Mouse (Mus musculus) embryonic fibroblast, embryonic 13.5 days (primary cell): Measurements from ENCODE around the gene Pbld2.

Source experiments
- CTCF ChIP-seq: IDR thresholded peaks from 2 replicates; pipeline ENCODE4 v1.5.1; 2011; ENCODE audit warnings: mild to moderate bottlenecking, control low read depth, low read length, moderate library complexity, borderline replicate concordance; ENCODE audit not compliant: insufficient read depth
- POLR2A ChIP-seq: IDR thresholded peaks from 2 replicates; pipeline ENCODE4 v1.6.1; 2011; ENCODE audit warnings: low read depth, mild to moderate bottlenecking, control low read depth, low read length, moderate library complexity

- no peak for TF ChIP-seq POLR2A
- no peak for TF ChIP-seq CTCF
These were observed 9.9 kb upstream of the Pbld2 start for GRCm38 (mm10) chr10:63014168-63014567.
